Mouse (Mus musculus) adrenal gland, postnatal 36 days (tissue): Measurements from ENCODE around the gene Lim2. TPM values are rescaled to one million over a fixed set of nuclear protein-coding genes. Genes with fewer than 3 reads are reported as not detected.
"Not testable (repeated sequence)": the region's sequence is repeated elsewhere in the genome, so short reads cannot be mapped to it uniquely, and the experiment has no call there.

Experiments used
- DNase-seq, 2 experiments: peaks; one replicate each; pipeline ENCODE4 v3.0.0; 2021; ENCODE audit warnings: mixed read lengths in 1 of 2
- long read RNA-seq, 2 experiments: library from polyadenylated mRNA; stranded (forward); transcript quantifications; one replicate each; pipeline ENCODE4 v2.0.0; 2021; ENCODE audit warnings: borderline sequencing depth in 2 of 2
- total RNA-seq, 2 experiments: library from RNA; stranded (reverse); gene quantifications; 2 replicates each; pipeline ENCODE4 v1.2.3; 2021

The Lim2 gene
- total RNA-seq, result not detected
- long read RNA-seq, experiment 1, result 0 reads
- long read RNA-seq, experiment 2, result 0 reads

DNA sequence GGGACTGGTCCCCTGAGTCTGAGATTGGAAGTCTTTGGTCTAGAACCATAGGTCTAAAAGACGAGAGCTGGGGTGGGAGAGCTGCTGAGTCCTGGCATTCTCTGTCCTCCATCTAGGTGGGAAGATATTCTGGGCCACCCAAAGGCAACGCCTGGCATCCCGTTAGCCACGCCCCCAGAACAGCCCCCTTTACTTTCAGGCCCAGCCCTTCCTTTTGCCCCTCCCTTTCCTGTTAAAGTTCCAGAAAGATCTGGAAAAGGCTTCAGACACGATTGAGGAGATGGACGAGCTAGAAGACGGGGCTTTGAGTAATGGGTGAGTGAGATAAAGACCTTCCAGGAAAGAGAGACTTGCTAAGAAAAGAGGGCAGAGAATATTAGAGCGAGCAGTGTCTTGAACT, at the start of gene Lim2:
Lim2 (plus strand) TSS at position 265 of the 400 bp plus-strand sequence.
- no peak for DNase-seq

DNA sequence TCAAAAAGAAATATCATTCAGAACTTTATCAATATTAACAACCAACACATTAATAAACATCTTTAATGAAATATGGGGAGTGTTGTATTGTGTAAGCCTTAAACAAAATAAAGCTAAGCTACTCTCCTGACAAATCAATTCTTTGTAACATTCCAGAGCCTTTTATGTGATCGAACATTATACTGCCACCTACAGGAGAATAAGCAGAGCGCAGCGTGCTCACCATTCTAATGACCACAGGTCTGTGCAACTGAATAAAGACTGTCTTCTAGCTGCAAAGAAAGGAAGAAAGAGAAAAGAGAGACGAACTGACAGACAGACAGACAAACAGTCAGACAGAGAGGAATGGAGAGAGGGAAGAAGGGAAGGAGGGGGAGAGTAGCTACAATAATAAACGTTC, 49.2 kb upstream of the Lim2 start:
- DNase-seq, result peak; percentile 6 to 34

DNA sequence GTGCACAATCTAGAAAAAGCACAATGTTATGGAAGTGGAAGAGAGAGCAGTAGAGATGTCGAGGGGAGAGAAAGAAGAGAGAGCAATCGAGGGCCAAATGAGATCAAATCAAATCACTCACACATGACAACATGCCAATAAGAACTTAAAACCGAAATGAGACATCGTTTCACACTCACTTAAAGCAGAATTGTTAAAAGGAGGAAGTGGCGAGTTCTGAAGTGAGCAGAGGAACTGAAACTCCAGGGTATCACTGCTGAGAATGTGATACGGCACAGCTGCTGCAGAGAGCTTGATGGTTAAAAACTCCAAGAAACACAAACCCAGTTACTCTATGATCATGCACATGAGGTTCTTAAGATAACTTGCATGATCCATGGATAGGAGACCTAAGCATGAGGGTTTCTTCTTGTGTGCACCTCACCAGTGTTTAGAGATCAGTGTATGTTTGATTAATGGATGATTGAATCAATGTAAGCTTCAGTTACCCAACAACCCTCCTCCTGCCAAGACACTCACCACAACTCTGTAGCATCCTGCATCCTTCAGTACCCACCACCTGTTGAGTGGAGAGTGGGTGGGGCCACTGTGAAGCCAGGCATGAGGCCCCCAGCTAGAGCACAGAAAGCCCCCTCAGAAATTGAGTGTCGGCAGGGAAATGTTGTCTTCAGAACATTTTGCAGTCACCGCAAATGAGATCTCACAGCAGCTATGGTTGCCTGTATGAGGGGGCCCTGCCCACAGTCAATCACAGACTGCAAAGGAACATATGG, 34.9 kb upstream of the Lim2 start:
- no peak for DNase-seq

DNA sequence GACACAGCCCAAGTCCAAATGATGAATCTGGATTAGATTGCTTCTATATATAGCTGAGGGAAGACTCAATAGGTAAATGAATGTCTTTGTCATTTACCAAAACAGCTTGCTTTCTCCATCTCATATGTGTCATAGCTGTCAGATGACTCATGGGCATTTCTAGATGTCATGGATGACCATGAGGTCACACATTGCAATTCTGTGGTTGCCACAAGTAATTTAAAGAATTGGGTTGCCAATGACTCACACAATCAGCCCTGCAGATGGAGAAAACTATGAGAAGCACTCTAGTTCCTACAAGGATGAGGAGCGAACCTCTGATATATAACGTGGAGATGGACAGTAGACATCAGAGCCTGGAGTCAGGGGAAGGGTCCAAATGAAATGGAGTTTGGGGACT, 28.0 kb upstream of the Lim2 start:
- no peak for DNase-seq

DNA sequence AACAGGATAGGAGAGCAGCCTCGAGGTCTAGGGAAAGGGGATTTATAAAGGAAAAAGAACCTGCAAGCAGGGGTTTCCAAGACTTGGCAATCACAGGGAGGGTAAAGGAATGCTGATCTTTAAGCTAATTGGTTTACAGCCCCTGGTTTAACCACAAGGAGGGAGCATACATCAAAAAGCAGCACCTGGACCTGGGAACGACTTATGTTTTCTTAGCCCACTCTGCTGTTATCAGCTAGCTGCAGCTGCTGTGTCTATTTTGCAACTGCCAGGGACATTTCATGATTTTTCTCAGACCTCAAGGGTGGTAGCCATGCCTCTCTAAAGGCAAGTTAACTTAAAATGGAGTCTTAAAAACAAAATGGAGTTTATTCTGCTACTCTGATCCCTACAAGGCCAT, 24.8 kb upstream of the Lim2 start:
- DNase-seq, result no peak

DNA sequence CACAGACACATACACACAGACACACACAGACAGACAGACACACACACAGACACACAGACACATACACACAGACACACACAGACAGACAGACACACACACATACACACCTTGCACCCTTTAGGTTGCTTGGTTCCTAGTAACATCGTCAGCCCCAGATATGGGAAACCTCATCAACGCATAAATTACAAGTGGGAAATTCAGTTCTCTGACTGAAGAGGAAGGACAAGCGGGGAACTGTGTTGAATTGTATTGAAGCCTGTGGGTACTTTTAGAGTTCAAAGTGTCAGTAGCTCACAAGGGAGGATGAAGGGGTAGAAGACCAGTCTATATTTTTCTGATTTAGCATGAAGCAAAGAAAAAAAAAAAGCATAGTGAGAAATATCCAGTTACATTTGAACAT, 19.9 kb upstream of the Lim2 start:
- DNase-seq, result no peak

DNA sequence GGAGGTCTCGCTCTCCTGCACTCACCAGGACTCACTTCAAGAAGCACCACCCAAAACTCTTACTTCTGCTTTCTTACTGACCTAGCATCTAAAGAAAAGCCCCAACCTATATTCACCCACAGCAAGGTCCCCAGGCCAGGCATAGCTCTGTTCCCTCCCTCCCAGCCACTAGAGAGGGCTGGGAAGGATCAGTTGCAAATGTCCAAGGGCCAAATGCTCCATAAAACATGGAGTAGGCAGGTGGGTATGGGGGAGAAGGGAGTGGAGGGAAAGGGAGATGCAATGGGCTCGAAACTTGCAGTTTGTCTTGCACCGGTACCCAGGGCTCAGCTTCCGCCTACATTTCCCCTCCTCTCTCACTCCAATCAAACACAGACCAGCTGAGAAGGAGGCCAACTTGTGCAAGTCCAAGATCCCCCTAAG, 19.3 kb upstream of the Lim2 start, which contains the start of gene Siglecg:
Siglecg (plus strand) TSS at position 74 of the 423 bp plus-strand sequence.
- DNase-seq, result no peak

DNA sequence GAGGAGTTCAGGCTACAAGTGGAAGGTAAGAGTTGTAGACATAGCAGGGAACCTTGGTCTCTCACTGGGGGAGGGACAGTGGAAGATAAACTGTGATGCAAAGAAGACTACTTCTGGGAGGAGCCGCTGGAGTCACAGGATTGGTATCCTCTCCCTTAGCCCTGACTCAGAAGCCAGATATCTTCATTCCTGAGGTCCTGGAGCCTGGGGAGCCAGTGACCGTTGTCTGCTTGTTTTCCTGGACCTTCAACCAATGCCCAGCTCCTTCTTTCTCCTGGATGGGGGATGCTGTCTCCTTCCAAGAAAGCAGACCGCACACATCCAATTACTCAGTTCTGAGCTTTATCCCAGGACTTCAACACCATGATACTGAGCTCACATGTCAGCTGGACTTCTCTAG, 18.4 kb upstream of the Lim2 start:
- no peak for DNase-seq

DNA sequence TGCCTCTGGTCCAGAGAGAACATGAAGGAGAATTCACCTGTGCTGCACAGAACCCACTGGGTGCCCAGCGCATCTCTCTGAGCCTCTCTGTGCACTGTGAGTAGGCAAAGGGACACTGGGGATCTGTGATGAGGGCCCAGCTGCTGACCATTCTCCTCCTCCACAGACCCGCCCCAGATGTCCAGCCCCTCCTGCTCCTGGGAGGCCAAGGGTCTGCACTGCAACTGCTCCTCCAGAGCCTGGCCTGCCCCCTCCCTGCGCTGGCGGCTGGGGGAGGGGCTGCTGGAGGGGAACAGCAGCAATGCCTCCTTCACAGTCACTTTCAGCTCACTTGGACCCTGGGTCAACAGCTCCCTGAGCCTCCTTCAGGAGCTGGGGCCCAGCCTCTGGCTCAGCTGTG, 15.7 kb upstream of the Lim2 start:
- DNase-seq, result not testable (repeated sequence)

DNA sequence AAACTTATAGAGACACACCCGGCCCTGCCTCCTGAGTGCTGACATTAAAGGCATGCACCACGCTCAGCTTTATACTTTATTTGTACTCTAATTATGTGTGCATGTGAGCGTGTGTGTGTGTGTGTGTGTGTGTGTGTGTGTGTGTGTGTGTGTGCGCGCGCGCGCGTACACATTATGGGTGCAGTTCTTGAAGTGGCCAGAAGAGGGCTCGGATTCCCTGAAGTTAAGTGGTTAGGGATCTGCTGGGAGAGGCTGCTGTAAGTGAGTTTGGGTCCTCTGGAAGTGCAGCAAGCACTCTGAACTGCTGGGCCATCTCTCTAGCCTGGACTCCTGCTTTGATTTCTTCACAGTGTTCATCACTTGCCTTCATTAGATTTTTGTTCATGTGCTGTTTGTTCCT, 10.2 kb upstream of the Lim2 start:
- no peak for DNase-seq

DNA sequence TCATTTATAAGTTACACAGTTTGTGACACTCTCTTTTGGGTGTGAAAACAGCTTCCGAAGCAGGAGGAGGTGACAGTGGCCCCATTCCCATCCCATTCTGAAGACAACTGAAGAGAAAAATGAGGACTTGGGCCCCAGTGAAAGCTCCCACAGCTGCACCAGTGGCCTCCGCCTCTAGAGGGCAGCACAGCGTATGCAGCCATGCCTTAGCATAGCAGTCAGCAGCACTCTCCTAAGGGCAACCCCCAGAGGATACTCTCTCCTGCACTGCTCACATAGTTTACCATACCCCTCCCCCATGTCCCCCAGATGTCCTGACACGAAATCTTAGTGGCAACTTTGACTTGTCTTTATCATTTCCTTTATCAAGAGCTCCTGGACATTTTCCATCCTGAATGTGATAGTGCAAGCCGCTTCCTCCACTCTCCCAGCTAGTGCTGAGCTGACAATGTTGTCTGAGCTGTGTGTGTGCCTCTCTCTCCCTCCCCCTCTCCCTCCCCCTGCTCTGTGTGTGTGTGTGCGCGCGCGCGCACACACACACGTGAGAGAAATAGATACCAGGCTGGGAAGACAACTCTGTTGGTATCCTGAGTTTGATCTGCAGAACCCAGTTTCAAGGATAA, 4.4 kb upstream of the Lim2 start:
- peak; percentile 89 to 92 for DNase-seq

DNA sequence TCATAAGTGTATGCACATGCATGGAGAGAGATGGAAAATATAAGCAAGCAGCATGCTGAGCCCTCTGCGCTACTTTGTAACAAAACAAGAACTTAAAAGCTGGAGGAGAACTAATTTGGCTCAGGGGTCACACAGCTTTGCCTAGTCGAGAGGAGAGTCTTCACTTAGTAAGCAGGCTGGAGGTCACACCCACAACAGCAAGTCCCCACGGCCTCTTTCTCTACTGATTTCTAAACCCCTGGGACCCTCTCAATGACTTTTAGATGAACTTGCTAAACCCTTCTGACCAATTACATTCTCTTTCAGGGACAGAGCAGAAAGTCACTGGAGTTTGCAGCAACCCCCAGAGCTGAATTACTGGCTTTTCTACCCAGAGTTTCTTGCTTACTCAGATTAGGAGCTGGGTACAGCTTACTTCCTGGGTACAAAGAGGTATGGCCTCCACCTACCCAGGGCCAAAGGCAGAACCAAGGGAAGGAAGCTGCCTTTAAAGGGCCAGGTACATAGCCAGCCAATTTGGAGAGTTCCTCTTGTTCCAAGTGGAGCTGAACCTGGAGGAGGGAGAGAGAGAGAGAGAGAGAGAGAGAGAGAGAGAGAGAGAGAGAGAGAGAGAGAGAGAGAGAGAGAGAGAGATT, 3.4 kb upstream of the Lim2 start:
- no peak for DNase-seq

DNA sequence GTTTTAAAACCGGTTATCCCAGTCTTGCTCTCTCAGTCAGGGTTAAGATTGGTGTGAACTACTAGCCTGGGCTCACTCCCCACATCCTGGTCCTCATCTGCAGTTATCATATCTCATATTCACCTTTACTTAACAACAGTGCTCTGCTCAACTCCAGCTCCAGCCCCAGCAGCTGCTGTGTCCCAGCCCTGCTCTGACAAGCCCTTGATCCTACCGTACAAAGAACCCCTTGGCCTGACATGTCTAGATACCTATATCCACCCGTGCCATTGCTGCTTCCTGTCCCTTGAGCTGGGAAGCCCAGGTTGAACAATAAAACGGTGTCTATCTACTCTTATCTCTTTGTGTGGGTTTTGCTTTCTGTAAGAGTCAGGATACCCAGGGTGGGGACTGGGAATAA, 2.0 kb downstream of the Lim2 start:
- no peak for DNase-seq

DNA sequence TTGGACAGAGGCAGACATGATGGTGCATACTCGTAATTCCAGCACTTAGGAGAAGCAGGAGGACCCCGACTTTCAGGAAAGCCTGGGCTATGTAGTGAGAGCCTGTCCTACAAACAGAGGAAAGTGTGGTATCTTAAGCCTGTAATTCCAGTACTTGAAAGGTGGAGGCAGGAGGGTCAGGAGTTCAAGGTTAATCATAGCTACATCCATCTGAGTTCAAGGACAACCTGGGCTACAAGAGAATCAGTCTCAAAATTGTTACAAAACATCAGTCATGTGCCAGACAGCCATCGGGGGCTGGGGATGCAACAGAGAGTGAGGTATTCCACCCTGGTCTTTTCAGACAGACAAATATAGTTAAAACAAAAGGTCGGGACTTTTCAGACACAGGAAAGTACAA, 5.4 kb downstream of the Lim2 start:
- no peak for DNase-seq

DNA sequence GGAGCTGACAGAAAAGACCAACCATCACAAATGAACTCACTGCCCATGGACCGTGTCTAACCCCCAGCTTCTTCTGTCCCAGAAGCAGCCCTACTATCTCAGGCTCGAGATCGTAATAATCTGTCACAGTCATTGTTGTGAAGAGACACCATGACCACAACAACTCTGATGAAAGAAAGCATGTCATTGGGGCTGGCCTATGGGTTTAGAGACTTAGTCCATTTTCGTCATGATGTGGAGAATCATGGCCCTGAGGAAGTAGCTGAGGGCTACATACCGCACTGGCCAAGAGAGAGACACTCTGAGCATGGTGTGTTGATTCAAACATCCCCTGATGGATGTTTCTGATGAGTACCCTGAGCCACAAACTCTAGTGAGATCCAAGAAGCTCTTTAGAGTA, 7.2 kb downstream of the Lim2 start:
- DNase-seq, result no peak

DNA sequence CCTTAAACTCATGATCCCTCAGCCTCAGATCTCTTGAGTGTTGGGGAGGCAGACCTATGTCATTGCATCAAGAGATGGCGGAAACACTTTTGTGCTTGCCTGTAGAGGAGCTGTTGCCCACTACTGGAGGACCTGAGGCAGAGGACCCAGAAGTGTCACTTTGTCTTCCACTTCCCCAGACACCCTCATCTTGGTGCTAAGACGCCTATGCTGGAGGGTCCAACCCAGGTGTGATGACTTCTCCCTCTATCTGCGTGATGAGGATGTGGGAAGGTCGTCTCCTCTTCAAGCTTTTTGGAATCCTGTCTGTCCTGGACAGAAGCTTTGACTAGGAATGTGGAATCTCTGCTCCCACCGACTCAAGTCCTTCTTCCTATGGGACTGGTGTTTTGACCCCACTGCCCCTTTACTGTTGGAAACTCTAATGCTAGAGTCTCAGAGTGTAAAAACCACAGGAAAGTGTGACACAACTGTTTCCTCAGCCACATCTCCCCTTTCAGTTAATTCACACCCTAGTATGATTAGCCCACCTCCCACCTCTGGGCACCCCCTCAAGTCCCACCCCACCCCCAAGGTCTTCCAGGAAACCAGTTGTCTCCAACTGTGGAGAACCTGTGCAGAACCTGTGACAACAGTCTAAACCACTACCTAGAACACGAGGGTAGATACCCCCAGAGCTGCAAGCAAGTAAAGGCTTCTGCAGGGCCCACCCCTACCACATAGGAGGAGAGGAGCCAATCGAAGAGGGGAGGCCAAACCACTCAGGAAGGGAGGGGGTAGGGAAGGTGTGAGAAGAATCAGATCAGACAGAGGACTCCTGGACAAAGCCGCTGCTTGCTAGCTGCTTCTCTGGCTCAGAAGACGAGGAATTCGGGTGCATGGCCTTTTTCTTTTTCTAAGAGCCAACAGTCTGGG, 9.1 kb downstream of the Lim2 start, which contains the start of gene Nkg7:
Nkg7 (plus strand) TSS at position 733 of the 915 bp plus-strand sequence.
- DNase-seq, result no peak

DNA sequence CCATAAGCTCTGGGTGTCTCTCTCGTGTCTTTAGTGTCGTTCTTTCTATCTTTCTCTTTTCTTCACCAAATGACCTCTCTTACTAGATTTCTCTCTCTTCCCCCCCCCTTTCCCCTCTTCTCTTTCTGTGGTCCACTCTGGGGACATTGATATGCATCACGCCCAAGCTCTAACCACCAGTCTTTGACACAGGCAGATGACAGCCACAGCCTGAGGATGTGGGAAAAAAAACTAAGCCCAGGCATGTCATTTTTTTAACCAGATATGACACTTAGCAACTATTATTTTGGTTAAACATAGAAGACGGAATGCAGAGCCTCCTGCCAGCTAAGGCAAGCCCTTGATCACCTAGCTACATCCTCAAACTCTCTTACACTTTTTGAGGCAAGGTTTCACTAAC, 11.1 kb downstream of the Lim2 start:
- no peak for DNase-seq

DNA sequence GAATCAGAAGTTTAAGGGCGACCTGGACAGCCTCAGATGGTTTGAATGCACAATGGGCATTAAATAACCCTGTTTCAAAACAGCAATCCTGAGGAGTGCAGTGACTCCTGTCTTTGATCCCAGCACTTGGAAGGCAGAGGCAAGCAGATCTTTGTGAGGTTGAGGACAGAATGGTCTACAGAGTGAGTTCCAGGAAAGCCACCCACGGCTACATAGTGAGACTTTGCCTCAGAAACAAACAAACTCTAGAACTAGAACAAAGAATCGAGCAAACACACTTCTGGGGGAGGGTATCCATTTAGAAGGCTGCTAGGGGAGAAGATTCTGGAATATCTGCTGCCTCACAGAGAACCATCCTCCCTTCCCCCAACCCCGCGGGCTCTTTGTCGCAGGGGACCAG, 13.0 kb downstream of the Lim2 start, which contains the start of gene Cldnd2:
Cldnd2 (plus strand) TSS at position 301 of the 400 bp plus-strand sequence.
- DNase-seq, result no peak

DNA sequence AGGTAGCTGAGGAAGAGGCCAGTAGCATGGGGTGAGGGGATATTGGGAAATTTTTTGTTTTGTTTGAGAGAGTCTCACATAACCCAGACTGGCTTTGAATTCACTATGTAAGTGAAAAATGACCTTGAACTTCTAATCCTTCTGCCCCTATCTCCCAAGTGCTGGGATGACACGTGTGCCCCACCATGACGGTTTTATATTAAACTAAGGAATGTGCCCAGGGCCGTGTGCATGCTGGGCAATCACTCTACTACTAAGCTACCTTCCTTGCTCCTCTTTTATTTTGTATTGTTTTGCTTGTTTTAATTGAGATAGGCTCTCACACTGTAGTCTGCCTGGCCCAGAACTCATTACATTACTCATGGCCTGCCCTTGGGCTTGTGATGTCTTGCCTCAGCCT, 13.6 kb downstream of the Lim2 start:
- DNase-seq, result no peak

DNA sequence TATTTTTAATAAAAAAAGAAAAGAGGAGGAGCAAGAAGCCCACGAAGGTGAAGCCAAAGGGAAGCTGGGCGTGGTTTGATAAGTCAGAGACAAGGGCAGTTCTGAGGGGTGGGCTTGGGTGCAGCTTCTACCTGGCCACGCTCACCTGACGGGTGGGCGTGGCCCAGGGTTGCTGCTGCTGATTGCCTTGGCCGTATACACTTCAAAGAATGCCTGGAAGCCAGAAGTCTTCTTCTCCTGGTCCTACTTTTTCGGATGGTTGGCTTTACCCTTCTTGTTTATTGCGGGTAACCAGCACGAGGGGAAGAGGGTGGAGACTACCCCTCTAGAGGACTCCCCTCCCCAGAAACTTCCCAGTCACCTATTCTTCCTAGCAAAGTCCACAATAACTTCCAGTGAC, 15.2 kb downstream of the Lim2 start:
- DNase-seq, result no peak

DNA sequence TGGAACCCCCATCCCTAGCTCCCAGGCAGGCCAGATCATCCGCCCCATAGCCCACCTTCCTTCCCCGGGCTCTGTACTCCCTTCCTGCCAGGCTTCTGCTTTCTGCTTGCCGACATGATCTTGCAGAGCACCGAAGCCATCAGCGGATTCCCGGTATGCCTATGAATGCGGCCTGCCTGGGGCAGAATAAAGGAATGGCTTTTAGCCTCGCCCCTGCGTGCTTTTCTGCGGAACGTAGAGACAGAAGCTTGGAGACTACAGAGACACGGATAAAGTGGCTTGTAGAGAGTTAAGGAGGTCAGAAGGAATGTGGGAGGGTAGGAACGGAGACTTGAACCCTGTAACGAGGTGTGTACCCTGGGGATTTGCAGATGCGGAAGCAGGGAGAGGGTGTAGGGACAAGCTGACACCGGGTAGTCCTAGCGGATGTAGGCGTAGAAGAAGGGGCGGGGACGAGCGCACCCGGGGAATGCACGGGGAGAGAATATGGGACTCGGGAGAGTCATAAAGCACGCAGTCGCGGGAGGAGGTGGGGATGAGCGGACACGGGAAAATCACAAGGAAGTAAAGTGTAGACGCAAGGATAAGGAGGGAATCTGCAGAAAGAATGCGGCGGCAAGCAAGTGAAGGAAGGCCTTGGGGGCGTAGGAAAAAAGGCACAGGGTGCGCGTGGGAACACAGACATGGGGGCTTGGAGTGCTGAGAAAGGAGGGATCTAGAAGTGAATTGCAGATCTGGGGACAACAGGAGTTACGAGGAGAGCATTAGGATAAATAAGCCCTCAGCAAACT, 15.9 kb downstream of the Lim2 start:
- DNase-seq, result peak; percentile 87 to 91
